Mouse (Mus musculus): ENCODE results near the gene Pga5.

DNA sequence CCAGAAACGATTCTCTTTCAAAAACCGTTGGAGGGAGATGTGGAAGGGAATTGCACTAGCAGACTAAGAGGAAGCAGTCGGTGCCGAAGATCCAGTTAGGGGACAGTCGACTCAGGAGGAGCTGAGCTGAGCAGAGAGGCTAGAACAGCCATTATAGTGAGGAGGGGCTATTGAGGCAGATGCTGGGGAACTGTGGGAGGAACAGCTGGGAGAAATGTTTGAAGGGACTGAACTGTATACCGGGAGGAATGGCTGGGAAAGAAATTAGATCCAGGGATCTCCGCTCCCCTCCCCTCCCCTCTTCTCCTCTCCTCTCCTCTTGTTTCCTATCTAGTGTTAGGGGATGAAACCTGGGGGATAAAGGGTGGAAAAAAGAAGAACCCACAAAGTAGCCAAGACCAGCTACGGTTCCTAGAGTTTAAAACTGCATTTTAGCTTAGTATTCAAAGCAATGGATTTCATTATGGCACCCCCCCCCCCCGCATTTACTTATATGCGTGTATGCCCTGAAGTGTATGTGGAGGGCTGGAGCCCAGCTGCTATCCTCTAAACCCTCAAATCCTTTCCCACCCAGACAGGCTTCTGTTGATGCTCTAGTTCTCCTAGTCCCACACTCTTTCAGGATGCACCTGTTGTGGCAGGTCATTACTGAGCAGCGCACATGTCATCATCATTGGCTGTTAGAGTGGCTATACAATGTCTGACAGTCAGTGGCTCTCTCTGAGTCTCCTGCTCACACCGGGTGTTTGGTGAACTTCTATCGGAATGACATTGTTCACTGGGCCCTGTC, 37.1 kb downstream of the Pga5 start:
- TF ChIP-seq MAFK (IDR thresholded peaks at IDR 0.05; ENCODE audit: insufficient read depth, low read depth, low read length) (no peak), CHD2 (IDR thresholded peaks at IDR 0.05; ENCODE audit: low read depth, low read length) (no peak), ZNF384 (IDR thresholded peaks at IDR 0.05; ENCODE audit: low read depth, low read length) (no peak)
